Mouse (Mus musculus) heart, embryonic 15.5 days (tissue): Measurements from ENCODE around the gene Dock3. TPM values are rescaled to one million over a fixed set of nuclear protein-coding genes. Genes with fewer than 3 reads are reported as not detected.

Experiments
- ATAC-seq: fragments of 200-750 bp; cut with Nextera tagmentation; replicated peaks from 2 replicates; pipeline ENCODE4 v1.8.0; 2017; ENCODE audit warnings: low read depth, moderate TSS enrichment; ENCODE audit not compliant: insufficient number of reproducible peaks, insufficient read depth, low FRiP score
- H3K27ac ChIP-seq: fragments of 300-500 bp; sonication (generic); 2 replicates; pipeline ENCODE4 v1.5.1; 2015; ENCODE audit warnings: mild to moderate bottlenecking, inconsistent platforms
- H3K27me3 ChIP-seq: fragments of 300-500 bp; sonication (generic); 2 replicates; pipeline ENCODE4 v1.6.1; 2015; ENCODE audit warnings: inconsistent platforms
- H3K36me3 ChIP-seq: fragments of 300-500 bp; sonication (generic); 2 replicates; pipeline ENCODE4 v1.6.1; 2015; ENCODE audit warnings: mild to moderate bottlenecking, inconsistent platforms
- H3K4me1 ChIP-seq: fragments of 300-500 bp; sonication (generic); replicated peaks from 2 replicates; pipeline ENCODE4 v1.6.1; 2015; ENCODE audit warnings: inconsistent platforms
- H3K4me2 ChIP-seq: fragments of 300-500 bp; sonication (generic); 2 replicates; pipeline ENCODE4 v1.6.1; 2015; ENCODE audit warnings: inconsistent platforms, mild to moderate bottlenecking, moderate library complexity
- H3K4me3 ChIP-seq: fragments of 300-500 bp; sonication (generic); 2 replicates; pipeline ENCODE4 v1.5.1; 2015; ENCODE audit warnings: mild to moderate bottlenecking, inconsistent platforms
- H3K9ac ChIP-seq: fragments of 300-500 bp; sonication (generic); 2 replicates; pipeline ENCODE4 v1.6.1; 2015; ENCODE audit warnings: mild to moderate bottlenecking, inconsistent platforms
- H3K9me3 ChIP-seq: fragments of 300-500 bp; sonication (generic); replicated peaks from 2 replicates; pipeline ENCODE4 v1.6.1; 2016; ENCODE audit warnings: inconsistent platforms
- WGBS: fragments of 180-500 bp; shearing (Covaris S2); methylation state at CpG from one replicate; pipeline ENCODE4 v1.1.7; 2015; ENCODE audit warnings: mixed read lengths; 5-methylcytosine and 5-hydroxymethylcytosine counted together
- polyA plus RNA-seq: library from polyadenylated mRNA; unstranded; fragments of >200 nt; fragmentation: Nextera tagmentation; extraction: Ambion mirVana; gene quantifications from 2 replicates; pipeline ENCODE4 v1.2.1, GENCODE M21; 2015

Gene Dock3
- polyA plus RNA-seq, 1 experiment from 2014 or later = 0.11 TPM

- Histone ChIP-seq H3K4me3 (peak within 1 kb of the TSS; percentile 92), H3K9me3 (no peaks in the 10 kb centered on the region), H3K4me1 (peaks cover 62% of the 10 kb centered on the region), H3K36me3 (peaks cover 42% of the 10 kb centered on the region), H3K9ac (peak within 1 kb of the TSS; percentile 96), H3K27me3 (no peaks in the 10 kb centered on the region), H3K27ac (peak within 1 kb of the TSS; percentile 86), H3K4me2 (peak within 1 kb of the TSS; percentile 98)
- WGBS = 2% methylated on average over 91 of the region's 101 CpGs
- ATAC-seq = peak; percentile 63
These were observed 344.6 kb downstream of the Dock3 start, which contains the start of gene Rbm15b for GRCm38 (mm10) chr9:106886828-106887702. Gene Rbm15b (minus strand): TSS chr9:106887428.

- peaks cover 47% of the 10 kb centered on the region for H3K36me3 ChIP-seq
- H3K27ac ChIP-seq = peak overlapping the region; percentile 86
- under 1% methylated on average over 72 of the region's 107 CpGs for WGBS
- H3K27me3 ChIP-seq = no peaks in the 10 kb centered on the region
- no peaks in the 10 kb centered on the region for H3K9me3 ChIP-seq
- peaks cover 60% of the 10 kb centered on the region for H3K4me1 ChIP-seq
- peak overlapping the region; percentile 98 for H3K4me2 ChIP-seq
- peak overlapping the region; percentile 96 for H3K9ac ChIP-seq
- peak overlapping the region; percentile 92 for H3K4me3 ChIP-seq
- ATAC-seq = peak; percentile 24; the same call in 1 of the 2 replicates
These were observed 345.6 kb downstream of the Dock3 start for GRCm38 (mm10) chr9:106885901-106886731.

GRCm38 (mm10) chr9:106884996-106885900, 346.5 kb downstream of the Dock3 start:
- Histone ChIP-seq H3K27ac (no peak overlapping the region; the same call in 1 of the 2 replicates), H3K4me3 (peak overlapping the region; percentile 92), H3K4me2 (peak overlapping the region; percentile 98), H3K9ac (peak overlapping the region; percentile 96), H3K4me1 (peaks cover 52% of the 10 kb centered on the region), H3K36me3 (peaks cover 51% of the 10 kb centered on the region), H3K27me3 (no peaks in the 10 kb centered on the region), H3K9me3 (no peaks in the 10 kb centered on the region)
- WGBS = 24% methylated on average over 44 of the region's 44 CpGs
- ATAC-seq = no peak

- Histone ChIP-seq H3K4me2 (peak overlapping the region; percentile 98), H3K36me3 (peaks cover 44% of the 10 kb centered on the region), H3K27me3 (no peaks in the 10 kb centered on the region), H3K27ac (no peak overlapping the region), H3K9ac (peak overlapping the region; percentile 96; the same call in 1 of the 2 replicates), H3K4me3 (peak overlapping the region; percentile 92), H3K9me3 (no peaks in the 10 kb centered on the region), H3K4me1 (peaks cover 42% of the 10 kb centered on the region)
- WGBS = 30% methylated on average over 16 of the region's 16 CpGs
- no peak for ATAC-seq
These were observed 347.4 kb downstream of the Dock3 start for GRCm38 (mm10) chr9:106884306-106884705.

GRCm38 (mm10) chr9:106883085-106883484, 348.6 kb downstream of the Dock3 start:
- peaks cover 40% of the 10 kb centered on the region for H3K4me1 ChIP-seq
- H3K36me3 ChIP-seq = peaks cover 38% of the 10 kb centered on the region
- ATAC-seq = no peak
- 68% methylated on average over 3 of the region's 3 CpGs for whole genome bisulfite sequencing
- no peak overlapping the region for H3K27ac ChIP-seq
- H3K9ac ChIP-seq = 0 out of 2 replicates have a peak overlapping the region, but pooled peaks have one; percentile 6
- no peaks in the 10 kb centered on the region for H3K27me3 ChIP-seq
- H3K9me3 ChIP-seq = no peaks in the 10 kb centered on the region
- H3K4me3 ChIP-seq = no peak overlapping the region
- peak overlapping the region; percentile 6; the same call in 1 of the 2 replicates for H3K4me2 ChIP-seq

- Histone ChIP-seq H3K27ac (no peak overlapping the region), H3K36me3 (peaks cover 44% of the 10 kb centered on the region), H3K4me2 (no peak overlapping the region), H3K9ac (no peak overlapping the region), H3K27me3 (no peaks in the 10 kb centered on the region), H3K9me3 (no peaks in the 10 kb centered on the region), H3K4me3 (no peak overlapping the region), H3K4me1 (peaks cover 35% of the 10 kb centered on the region)
- ATAC-seq = no peak
- 83% methylated on average over 4 of the region's 4 CpGs for WGBS
These were observed 349.5 kb downstream of the Dock3 start for GRCm38 (mm10) chr9:106882176-106882575.

GRCm38 (mm10) chr9:106881071-106881755, 350.5 kb downstream of the Dock3 start:
- H3K9me3 ChIP-seq = no peaks in the 10 kb centered on the region
- no peak for ATAC-seq
- no peak overlapping the region for H3K9ac ChIP-seq
- H3K4me2 ChIP-seq = no peak overlapping the region
- WGBS = 57% methylated on average over 4 of the region's 4 CpGs
- H3K36me3 ChIP-seq = peaks cover 53% of the 10 kb centered on the region
- no peak overlapping the region for H3K4me3 ChIP-seq
- H3K4me1 ChIP-seq = peaks cover 35% of the 10 kb centered on the region
- H3K27me3 ChIP-seq = no peaks in the 10 kb centered on the region
- H3K27ac ChIP-seq = no peak overlapping the region

GRCm38 (mm10) chr9:106879471-106879870, 352.2 kb downstream of the Dock3 start:
- H3K9me3 ChIP-seq = no peaks in the 10 kb centered on the region
- ATAC-seq = no peak
- no peak overlapping the region for H3K4me3 ChIP-seq
- no peaks in the 10 kb centered on the region for H3K27me3 ChIP-seq
- no peak overlapping the region for H3K4me2 ChIP-seq
- peaks cover 17% of the 10 kb centered on the region for H3K4me1 ChIP-seq
- H3K36me3 ChIP-seq = peaks cover 67% of the 10 kb centered on the region
- 0 out of 2 replicates have a peak overlapping the region, but pooled peaks have one; percentile 4 for H3K27ac ChIP-seq
- H3K9ac ChIP-seq = no peak overlapping the region
- 80% methylated on average over 4 of the region's 4 CpGs for WGBS

GRCm38 (mm10) chr9:106876666-106877065, 355.0 kb downstream of the Dock3 start:
- 85% methylated on average over 3 of the region's 3 CpGs for WGBS
- Histone ChIP-seq H3K4me3 (no peak overlapping the region), H3K9ac (no peak overlapping the region)

GRCm38 (mm10) chr9:106874216-106874615, 357.5 kb downstream of the Dock3 start:
- Histone ChIP-seq H3K4me2 (no peak overlapping the region), H3K27ac (no peak overlapping the region), H3K9ac (no peak overlapping the region), H3K27me3 (no peaks in the 10 kb centered on the region), H3K4me3 (no peak overlapping the region), H3K4me1 (no peaks in the 10 kb centered on the region), H3K36me3 (peaks cover 50% of the 10 kb centered on the region), H3K9me3 (no peaks in the 10 kb centered on the region)
- 84% methylated on average over 5 of the region's 5 CpGs for WGBS
- no peak for ATAC-seq

More at GRCm38 (mm10) chr9:106876666-106877065, 355.0 kb downstream of the Dock3 start:
- peaks cover 62% of the 10 kb centered on the region for H3K36me3 ChIP-seq
- no peaks in the 10 kb centered on the region for H3K9me3 ChIP-seq
- no peak for ATAC-seq
- no peaks in the 10 kb centered on the region for H3K4me1 ChIP-seq
- H3K27ac ChIP-seq = no peak overlapping the region
- H3K4me2 ChIP-seq = no peak overlapping the region
- H3K27me3 ChIP-seq = no peaks in the 10 kb centered on the region
